Mouse (Mus musculus): ENCODE results near the gene Crp. TPM values are rescaled to one million over a fixed set of nuclear protein-coding genes. Genes with fewer than 3 reads are reported as not detected.

The Crp gene
- total RNA-seq, 2 experiments from 2014 or later, result not detected

- no peak for ATAC-seq (replicated peaks; ENCODE audit: poor library complexity, severe bottlenecking)
These were observed 12.0 kb downstream of the Crp start for GRCm38 (mm10) chr1:172709788-172710350.

DNA sequence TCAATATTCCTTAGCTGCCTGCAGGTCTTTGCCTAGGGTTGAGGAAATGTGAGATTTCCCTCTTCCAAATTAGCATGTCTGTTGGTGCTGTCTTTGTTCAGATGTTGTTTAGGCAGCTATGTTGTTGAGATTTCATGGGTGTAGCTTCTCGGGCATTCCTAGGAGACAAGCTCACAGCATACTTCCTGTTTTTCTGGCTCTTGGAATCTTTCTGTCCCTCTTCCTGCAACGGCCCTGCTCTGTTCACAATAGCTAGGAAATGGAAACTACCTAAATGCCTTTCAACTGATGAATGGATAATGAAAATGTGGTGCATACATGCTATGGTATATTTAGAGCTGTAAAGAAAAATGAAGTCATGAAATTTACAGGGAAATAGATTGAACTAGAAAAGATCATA, 13.5 kb downstream of the Crp start:
- ATAC-seq (replicated peaks; ENCODE audit: poor library complexity, severe bottlenecking), result no peak

DNA sequence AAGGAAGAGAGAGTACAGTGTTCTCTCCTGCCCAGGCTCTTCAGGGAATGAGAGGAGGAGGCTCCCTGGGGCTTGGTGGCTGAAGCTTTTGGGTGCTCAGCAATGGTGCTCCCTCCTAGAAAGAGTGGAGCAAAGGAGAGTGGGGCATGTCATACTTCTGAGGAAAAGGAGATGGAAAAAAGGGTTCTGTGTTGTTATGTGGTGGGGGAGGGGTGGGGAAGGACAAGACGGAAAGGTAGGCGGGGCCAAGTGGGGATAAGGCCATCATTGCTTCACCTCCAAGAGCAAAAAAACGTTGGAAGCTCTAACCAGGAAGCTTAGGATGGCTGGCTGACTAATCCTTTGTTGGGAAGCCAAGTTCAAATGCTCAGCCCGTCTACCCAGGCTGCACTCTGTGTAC, 14.1 kb downstream of the Crp start:
- ATAC-seq (replicated peaks; ENCODE audit: poor library complexity, severe bottlenecking), result no peak

DNA sequence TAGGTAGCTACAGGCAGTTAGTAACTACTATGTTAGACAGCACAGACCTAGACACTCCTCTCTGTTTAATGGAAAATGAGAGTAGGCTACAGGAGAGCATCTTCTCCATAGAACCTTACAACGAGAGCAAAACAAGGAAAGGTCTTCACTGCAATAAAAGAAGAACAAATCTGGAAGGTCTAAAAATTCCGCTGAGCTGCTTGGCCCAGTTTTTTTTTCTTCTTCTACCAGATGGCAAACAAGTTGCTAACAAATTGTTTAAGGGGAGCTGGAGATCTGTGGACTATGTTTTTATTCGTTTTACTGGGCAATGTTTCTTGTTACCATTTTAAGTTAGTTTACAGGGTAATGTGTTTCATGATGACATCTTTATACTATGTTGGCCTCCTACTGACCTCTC, 53.4 kb downstream of the Crp start:
- ATAC-seq (replicated peaks; ENCODE audit: poor library complexity, severe bottlenecking), result no peak

DNA sequence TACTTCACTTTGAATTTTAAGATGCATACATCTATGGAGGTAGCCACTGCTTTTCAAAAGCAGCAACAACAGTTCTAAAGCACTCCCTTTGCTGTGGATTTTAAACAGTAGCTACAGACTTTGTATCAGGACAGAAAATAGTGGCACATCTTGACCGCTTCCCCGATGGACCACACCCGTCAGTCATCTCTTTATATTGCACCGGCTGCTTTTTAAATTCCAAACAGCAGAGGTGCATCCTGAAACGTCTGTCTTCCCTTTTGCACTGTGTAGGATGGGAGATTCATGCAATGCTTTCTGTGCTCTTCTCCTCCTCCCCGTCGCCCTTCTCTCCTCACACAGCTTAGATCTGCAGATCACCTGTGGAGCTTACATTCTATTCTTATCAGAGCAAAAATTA, 57.3 kb downstream of the Crp start:
- no peak for ATAC-seq (replicated peaks; ENCODE audit: poor library complexity, severe bottlenecking)

- ATAC-seq (replicated peaks; ENCODE audit: poor library complexity, severe bottlenecking), result no peak
These were observed 61.7 kb downstream of the Crp start for GRCm38 (mm10) chr1:172759525-172759924.

GRCm38 (mm10) chr1:172779195-172779594, 81.3 kb downstream of the Crp start:
- no peak for ATAC-seq (replicated peaks; ENCODE audit: poor library complexity, severe bottlenecking)

GRCm38 (mm10) chr1:172785322-172785721, 87.5 kb downstream of the Crp start:
- no peak for ATAC-seq (replicated peaks; ENCODE audit: poor library complexity, severe bottlenecking)

DNA sequence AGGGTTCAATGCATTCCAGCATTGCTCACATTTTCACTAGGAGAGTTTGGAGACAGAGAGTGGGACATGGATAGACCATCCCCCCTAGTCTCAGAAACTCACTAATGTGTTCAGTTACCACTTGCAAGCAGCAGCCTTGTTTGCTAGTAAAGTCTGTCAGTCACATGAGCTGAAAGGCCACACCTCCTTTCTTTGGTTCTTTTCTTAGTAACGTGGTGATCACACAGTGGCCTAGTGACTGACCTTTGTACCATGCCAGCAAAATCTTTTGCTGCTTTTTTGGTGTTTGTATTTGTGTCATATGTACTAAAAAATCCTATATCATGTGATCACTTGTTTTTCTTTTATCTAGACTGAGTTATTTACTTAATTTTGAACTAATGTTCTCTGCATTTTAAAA, 88.0 kb downstream of the Crp start:
- ATAC-seq (replicated peaks; ENCODE audit: poor library complexity, severe bottlenecking), result no peak

GRCm38 (mm10) chr1:172828975-172829374, 131.1 kb downstream of the Crp start:
- no peak for ATAC-seq (replicated peaks; ENCODE audit: poor library complexity, severe bottlenecking)

GRCm38 (mm10) chr1:172847044-172847761, 149.3 kb downstream of the Crp start:
- no peak for ATAC-seq (replicated peaks; ENCODE audit: poor library complexity, severe bottlenecking)

GRCm38 (mm10) chr1:172848171-172848570, 150.3 kb downstream of the Crp start:
- ATAC-seq (replicated peaks; ENCODE audit: poor library complexity, severe bottlenecking), result no peak

DNA sequence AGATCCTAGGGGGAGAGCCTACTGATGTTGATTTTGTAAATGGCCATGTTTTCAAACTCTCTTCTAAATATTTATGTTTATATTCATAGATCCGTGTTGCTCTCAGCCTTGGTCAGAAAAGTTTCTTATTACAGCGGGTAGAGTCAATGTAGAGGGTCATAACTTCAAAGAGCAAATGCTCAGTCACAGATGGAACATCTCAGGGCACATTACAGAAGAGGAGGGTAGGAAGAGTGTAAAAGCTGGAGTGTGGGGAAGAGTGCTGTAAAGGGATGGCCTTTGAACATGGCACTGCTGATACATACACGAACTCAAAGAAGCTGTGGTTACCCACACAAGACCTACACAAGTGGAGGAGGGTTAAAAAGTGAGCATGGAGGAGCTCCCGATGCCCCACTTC, 177.4 kb downstream of the Crp start:
- no peak for ATAC-seq (replicated peaks; ENCODE audit: poor library complexity, severe bottlenecking)

- no peak for ATAC-seq (replicated peaks; ENCODE audit: poor library complexity, severe bottlenecking)
These were observed 178.8 kb downstream of the Crp start for GRCm38 (mm10) chr1:172876675-172877074.

Other genes starting within 250 kb of the Crp start
- gene Slamf9, start 222.7 kb upstream of the Crp start, total RNA-seq (2014; fragmentation: Nextera tagmentation), result not detected in 2 replicates
- 0.26 TPM in 1 of 2 replicates, not detected in the other for gene Slamf9, start 222.7 kb upstream of the Crp start, total RNA-seq (2017)
- gene Igsf9, start 216.3 kb upstream of the Crp start, total RNA-seq (2014; fragmentation: Nextera tagmentation), result not detected in 2 replicates
- not detected in 2 replicates for gene Igsf9, start 216.3 kb upstream of the Crp start, total RNA-seq (2017)
- 629 and 731 TPM in 2 replicates for gene Tagln2, start 198.0 kb upstream of the Crp start, total RNA-seq (2014; fragmentation: Nextera tagmentation)
- 281 and 350 TPM in 2 replicates for gene Tagln2, start 198.0 kb upstream of the Crp start, total RNA-seq (2017)
- gene Cfap45, start 177.3 kb upstream of the Crp start, total RNA-seq (2014; fragmentation: Nextera tagmentation), result not detected in 2 replicates
- gene Cfap45, start 177.3 kb upstream of the Crp start, total RNA-seq (2017), result 0.46 TPM in 1 of 2 replicates, not detected in the other
- not detected in 2 replicates for gene Vsig8, start 142.1 kb upstream of the Crp start, total RNA-seq (2014; fragmentation: Nextera tagmentation)
- gene Vsig8, start 142.1 kb upstream of the Crp start, total RNA-seq (2017), result not detected in 2 replicates
- gene Slamf8, start 107.5 kb upstream of the Crp start, total RNA-seq (2014; fragmentation: Nextera tagmentation), result 1.4 TPM in 1 of 2 replicates, not detected in the other
- not detected in 2 replicates for gene Slamf8, start 107.5 kb upstream of the Crp start, total RNA-seq (2017)
- gene Fcrl6, start 95.5 kb upstream of the Crp start, total RNA-seq (2014; fragmentation: Nextera tagmentation), result not detected in 2 replicates
- gene Fcrl6, start 95.5 kb upstream of the Crp start, total RNA-seq (2017), result not detected in 2 replicates
- gene Dusp23, start 65.1 kb upstream of the Crp start, total RNA-seq (2014; fragmentation: Nextera tagmentation), result 18.2 and 22.6 TPM in 2 replicates
- 2.6 and 2.9 TPM in 2 replicates for gene Dusp23, start 65.1 kb upstream of the Crp start, total RNA-seq (2017)
- gene Apcs, start 197.0 kb downstream of the Crp start, total RNA-seq (2014; fragmentation: Nextera tagmentation), result not detected in 2 replicates
- gene Apcs, start 197.0 kb downstream of the Crp start, total RNA-seq (2017), result not detected in 2 replicates